Mouse (Mus musculus) olfactory bulb, adult 2 months (tissue): ENCODE results near the gene Hacd4. TPM values are rescaled to one million over a fixed set of nuclear protein-coding genes. Genes with fewer than 3 reads are reported as not detected.

Experiments
- H3K27ac ChIP-seq: fragments of 200-500 bp; 2 replicates; pipeline ENCODE4 v1.5.1; 2012; ENCODE audit warnings: low read depth, low read length; ENCODE audit not compliant: insufficient read depth
- H3K4me1 ChIP-seq: fragments of 200-500 bp; 2 replicates; pipeline ENCODE4 v1.6.1; 2012; ENCODE audit warnings: low read length; ENCODE audit not compliant: control insufficient read depth, insufficient read depth
- H3K4me3 ChIP-seq: fragments of 200-500 bp; 2 replicates; pipeline ENCODE4 v1.5.1; 2012; ENCODE audit warnings: mild to moderate bottlenecking, low read depth, low read length, moderate library complexity; ENCODE audit not compliant: insufficient read depth
- CTCF ChIP-seq: fragments of 200-500 bp; IDR thresholded peaks from 2 replicates; pipeline ENCODE4 v1.5.1; 2012; ENCODE audit warnings: low read depth, mild to moderate bottlenecking, low read length, moderate library complexity; ENCODE audit not compliant: insufficient read depth
- POLR2A ChIP-seq: fragments of 200-500 bp; IDR thresholded peaks from 2 replicates; pipeline ENCODE4 v1.6.1; 2012; ENCODE audit warnings: mild to moderate bottlenecking, low read depth, low read length, moderate library complexity; ENCODE audit not compliant: insufficient read depth
- WGBS: fragments of 180-500 bp; shearing (Covaris S2); methylation state at CpG from one replicate; pipeline ENCODE4 v1.1.7; 2018; 5-methylcytosine and 5-hydroxymethylcytosine counted together
- polyA plus RNA-seq: library from polyadenylated mRNA; stranded (reverse); fragments of >200 nt; gene quantifications from 2 replicates; pipeline ENCODE4 v1.2.4, GENCODE M21; 2012; ENCODE audit warnings: low replicate concordance; ENCODE audit not compliant: missing spikeins, insufficient read depth, insufficient read length

The Hacd4 gene
- polyA plus RNA-seq, 1 experiment, result not detected

- Histone ChIP-seq H3K4me3 (no peak overlapping the region), H3K4me1 (no peaks in the 10 kb centered on the region), H3K27ac (no peak overlapping the region)
- 73% methylated on average over 18 of the region's 18 CpGs for WGBS
- TF ChIP-seq CTCF (no peak), POLR2A (no peak)
Measured at GRCm38 (mm10) chr4:88372293-88373224, 66.2 kb downstream of the Hacd4 start.

- Histone ChIP-seq H3K27ac (no peak overlapping the region), H3K4me1 (no peaks in the 10 kb centered on the region), H3K4me3 (no peak overlapping the region)
- WGBS, result 84% methylated on average over 8 of the region's 8 CpGs
- TF ChIP-seq POLR2A (no peak), CTCF (no peak)
Measured at GRCm38 (mm10) chr4:88370819-88371218, 67.9 kb downstream of the Hacd4 start.

GRCm38 (mm10) chr4:88369951-88370350, 68.8 kb downstream of the Hacd4 start:
- H3K27ac ChIP-seq, result no peak overlapping the region; the same call in 1 of the 2 replicates
- TF ChIP-seq POLR2A (no peak), CTCF (no peak)
- H3K4me3 ChIP-seq, result no peak overlapping the region
- H3K4me1 ChIP-seq, result no peaks in the 10 kb centered on the region
- 72% methylated on average over 6 of the region's 6 CpGs for WGBS

GRCm38 (mm10) chr4:88357431-88357830, 81.3 kb downstream of the Hacd4 start:
- H3K27ac ChIP-seq, result no peak overlapping the region
- H3K4me3 ChIP-seq, result no peak overlapping the region
- no peaks in the 10 kb centered on the region for H3K4me1 ChIP-seq
- TF ChIP-seq POLR2A, result no peak
- TF ChIP-seq CTCF, result no peak
- 85% methylated on average over 3 of the region's 3 CpGs for WGBS

- 50% methylated on average over 2 of the region's 2 CpGs for WGBS
- no peak overlapping the region for H3K4me3 ChIP-seq
- H3K27ac ChIP-seq, result no peak overlapping the region
- no peak for TF ChIP-seq POLR2A
- TF ChIP-seq CTCF, result no peak
- no peaks in the 10 kb centered on the region for H3K4me1 ChIP-seq
Measured at GRCm38 (mm10) chr4:88356652-88357051, 82.1 kb downstream of the Hacd4 start.

- 5% methylated on average over 4 of the region's 4 CpGs for WGBS
- no peak for TF ChIP-seq CTCF
- TF ChIP-seq POLR2A, result no peak
- Histone ChIP-seq H3K27ac (no peak overlapping the region), H3K4me3 (no peak overlapping the region), H3K4me1 (no peaks in the 10 kb centered on the region)
Measured at GRCm38 (mm10) chr4:88350910-88351309, 87.8 kb downstream of the Hacd4 start.

Other genes starting within 250 kb of the Hacd4 start
- not detected in 2 replicates for gene Ifnb1, start 83.8 kb upstream of the Hacd4 start, polyA plus RNA-seq
- not detected in 2 replicates for gene Ifna15, start 119.3 kb upstream of the Hacd4 start, polyA plus RNA-seq
- gene Ifna14, start 132.9 kb upstream of the Hacd4 start, polyA plus RNA-seq, result not detected in 2 replicates
- not detected in 2 replicates for gene Ifna9, start 153.5 kb upstream of the Hacd4 start, polyA plus RNA-seq
- not detected in 2 replicates for gene Ifna12, start 164.4 kb upstream of the Hacd4 start, polyA plus RNA-seq
- not detected in 2 replicates for gene C87499, start 195.5 kb upstream of the Hacd4 start, polyA plus RNA-seq
- gene Ifna13, start 205.5 kb upstream of the Hacd4 start, polyA plus RNA-seq, result not detected in 2 replicates
- not detected in 2 replicates for gene Ifna16, start 238.0 kb upstream of the Hacd4 start, polyA plus RNA-seq
- gene Ifna2, start 245.0 kb upstream of the Hacd4 start, polyA plus RNA-seq, result not detected in 2 replicates